Mouse (Mus musculus): Measurements from ENCODE around the gene Sall1.

DNA sequence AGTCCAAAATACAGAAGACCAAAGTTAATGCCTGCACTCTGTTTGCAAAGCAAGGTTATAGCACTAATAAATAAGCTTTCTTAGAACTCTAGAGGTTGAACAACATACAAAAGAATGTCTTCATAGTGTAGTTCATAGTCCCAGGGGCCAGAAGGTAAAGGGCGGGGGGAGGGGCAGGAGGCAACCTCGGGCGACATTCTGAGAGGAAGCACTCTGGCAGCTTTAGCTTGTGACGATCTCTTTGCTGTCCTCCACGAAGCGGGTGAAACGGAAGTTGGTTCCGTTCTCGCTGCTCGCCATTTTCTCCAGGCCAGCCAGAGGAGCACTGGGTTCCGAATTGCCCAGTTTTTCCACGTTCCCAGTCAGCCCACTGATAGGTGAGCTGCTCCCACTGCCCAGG, 15.8 kb downstream of the Sall1 start:
- TF ChIP-seq GATA1 (IDR thresholded peaks at IDR 0.05; ENCODE audit: borderline replicate concordance, low read length): no peak
- TF ChIP-seq FLI1 (IDR thresholded peaks at IDR 0.05; ENCODE audit: low read length): no peak
